Mouse (Mus musculus) G1E (cell line): ENCODE results near the gene Smdt1. TPM values are rescaled to one million over a fixed set of nuclear protein-coding genes. Genes with fewer than 3 reads are reported as not detected.

Experiments
- ATAC-seq: 2 replicates; pipeline ENCODE4 v1.8.0; 2016; ENCODE audit warnings: mild to moderate bottlenecking; ENCODE audit not compliant: insufficient number of reproducible peaks, poor library complexity, low FRiP score, severe bottlenecking; ENCODE audit errors: extremely low read depth
- DNase-seq: peaks from one replicate; pipeline ENCODE4 v3.0.0; 2012; ENCODE audit warnings: low spot score
- H3K27me3 ChIP-seq: 2 replicates; pipeline ENCODE4 v1.6.1; 2012; ENCODE audit warnings: mild to moderate bottlenecking, low read length, inconsistent platforms; ENCODE audit not compliant: insufficient read depth
- H3K36me3 ChIP-seq: replicated peaks from 2 replicates; pipeline ENCODE3; 2012; ENCODE audit warnings: mild to moderate bottlenecking, inconsistent platforms
- H3K4me1 ChIP-seq: 2 replicates; pipeline ENCODE4 v1.6.1; 2012; ENCODE audit warnings: low read depth, low read length, inconsistent platforms, mixed read lengths; ENCODE audit not compliant: insufficient read depth
- H3K4me3 ChIP-seq: 2 replicates; pipeline ENCODE4 v1.5.1; 2012; ENCODE audit warnings: low read depth, mild to moderate bottlenecking, inconsistent platforms, low read length, moderate library complexity, mixed read lengths
- H3K9me3 ChIP-seq: replicated peaks from 2 replicates; pipeline ENCODE4 v1.6.1; 2012; ENCODE audit warnings: inconsistent platforms
- CTCF ChIP-seq: IDR thresholded peaks from 2 replicates; pipeline ENCODE4 v1.5.1; 2012; ENCODE audit warnings: low read depth, low read length, inconsistent platforms, mixed read lengths
- GATA1 ChIP-seq: IDR thresholded peaks from 2 replicates; pipeline ENCODE4 v1.6.1; 2012; ENCODE audit warnings: borderline replicate concordance, low read length, inconsistent platforms, mixed read lengths
- GATA2 ChIP-seq: IDR thresholded peaks from 2 replicates; pipeline ENCODE4 v1.6.1; 2012; ENCODE audit warnings: low read depth, low read length, inconsistent platforms, borderline replicate concordance
- POLR2AphosphoS5 ChIP-seq: IDR thresholded peaks from 2 replicates; pipeline ENCODE4 v1.6.1; 2012; ENCODE audit warnings: low read depth, low read length, inconsistent platforms; ENCODE audit not compliant: insufficient replicate concordance
- TAL1 ChIP-seq: conservative IDR thresholded peaks from 2 replicates; pipeline ENCODE4 v1.6.1; 2012; ENCODE audit warnings: low read depth, low read length, inconsistent platforms, mixed read lengths
- polyA plus RNA-seq: library from polyadenylated mRNA; stranded (reverse); fragments of >175 nt; gene quantifications from 2 replicates; pipeline ENCODE4 v1.2.3, GENCODE M21; 2012
- total RNA-seq, 2 experiments: library from RNA; stranded (forward) in 1 of 2; stranded (reverse) in 1 of 2; fragments of 200-1000 nt in 1 of 2; fragments of >200 nt in 1 of 2; fragmentation: Nextera tagmentation in 1 of 2; gene quantifications; 2 replicates each; pipeline ENCODE4 v1.2.3; 2014 to 2017

Smdt1 gene
- total and polyA plus RNA-seq, 3 experiments = 115 to 137 (median 118) TPM

DNA sequence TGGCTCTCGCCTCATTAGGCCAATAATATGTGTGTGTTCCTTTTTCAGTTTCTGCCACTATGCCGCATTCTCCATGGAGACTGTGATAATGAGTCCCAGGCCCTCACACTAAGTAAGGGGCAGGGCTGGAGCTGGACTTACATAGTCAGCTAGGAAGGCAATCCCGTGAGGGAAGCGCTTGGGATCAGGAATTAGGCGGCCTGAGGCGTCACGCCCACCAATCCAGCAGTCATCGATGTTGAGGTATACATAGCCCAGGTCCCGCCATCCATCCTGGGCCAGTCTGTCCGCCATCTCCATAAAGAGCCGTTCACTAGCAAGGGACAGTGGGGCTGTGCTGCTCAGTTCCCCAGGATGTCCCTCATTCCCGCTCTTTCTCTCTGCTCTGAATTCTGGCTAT is 2.1 kb upstream of the Smdt1 start:
- DNase-seq (no peak), ATAC-seq (no peak)
- no peak for TF ChIP-seq CTCF
- no peak for TF ChIP-seq GATA2
- no peak for TF ChIP-seq POLR2AphosphoS5
- no peak for TF ChIP-seq TAL1
- TF ChIP-seq GATA1 = no peak
- H3K4me1 ChIP-seq = peaks cover 77% of the 10 kb centered on the region
- H3K9me3 ChIP-seq = no peaks in the 10 kb centered on the region
- H3K36me3 ChIP-seq = peaks cover 59% of the 10 kb centered on the region
- no peaks in the 10 kb centered on the region for H3K27me3 ChIP-seq
- peak overlapping the region; percentile 52; the same call in 1 of the 2 replicates for H3K4me3 ChIP-seq

DNA sequence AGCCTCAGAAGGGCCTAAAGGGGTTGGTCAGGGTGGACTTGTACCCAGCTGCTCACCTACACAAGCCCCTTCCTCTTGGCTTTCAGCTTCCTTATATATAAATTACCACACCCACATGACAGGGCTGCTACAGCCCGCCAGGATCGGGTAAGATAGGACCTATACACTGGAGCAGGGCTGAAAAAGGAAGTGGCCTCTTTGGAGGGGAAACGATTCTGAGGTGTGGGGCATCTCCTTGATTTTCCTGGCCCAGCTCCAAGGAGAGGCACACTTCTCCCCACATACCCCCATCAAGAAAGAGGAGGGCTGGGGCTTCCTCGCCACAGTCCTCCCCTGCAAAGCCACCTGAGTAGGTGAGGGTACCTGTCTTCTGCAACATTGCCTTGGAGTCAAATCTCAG is 884 bp upstream of the Smdt1 start:
- no peaks in the 10 kb centered on the region for H3K27me3 ChIP-seq
- peaks cover 55% of the 10 kb centered on the region for H3K36me3 ChIP-seq
- peaks cover 76% of the 10 kb centered on the region for H3K4me1 ChIP-seq
- TF ChIP-seq TAL1 (no peak), GATA1 (no peak), CTCF (no peak), POLR2AphosphoS5 (no peak), GATA2 (no peak)
- peak; percentile 66 for DNase-seq
- peak overlapping the region; percentile 71 for H3K4me3 ChIP-seq
- no peaks in the 10 kb centered on the region for H3K9me3 ChIP-seq
- ATAC-seq = no peak

DNA sequence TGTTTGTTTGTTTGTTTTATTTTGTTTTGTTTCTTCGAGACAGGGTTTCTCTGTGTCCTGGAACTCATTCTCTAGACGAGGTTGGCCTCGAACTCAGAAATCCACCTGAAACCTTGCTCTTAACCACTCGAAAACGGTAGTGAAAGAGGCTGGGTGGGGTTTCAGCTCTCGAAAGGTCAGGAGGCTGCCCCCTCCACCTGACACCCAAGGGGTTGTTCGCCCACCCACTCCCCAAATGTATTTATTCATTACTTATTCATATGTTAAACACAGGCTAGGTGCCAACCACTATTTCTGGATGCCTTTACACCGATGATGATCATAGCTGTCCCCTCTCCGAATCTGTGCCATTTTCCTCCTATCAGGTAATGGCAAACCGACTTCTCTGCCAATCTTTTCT is 391 bp downstream of the Smdt1 start:
- peaks cover 81% of the 10 kb centered on the region for H3K4me1 ChIP-seq
- H3K27me3 ChIP-seq = no peaks in the 10 kb centered on the region
- TF ChIP-seq GATA1 = no peak
- no peak for TF ChIP-seq CTCF
- no peak for TF ChIP-seq TAL1
- TF ChIP-seq POLR2AphosphoS5 = no peak
- TF ChIP-seq GATA2 = no peak
- DNase-seq (no peak), ATAC-seq (no peak)
- H3K4me3 ChIP-seq = peak overlapping the region; percentile 71; the same call in 1 of the 2 replicates
- H3K9me3 ChIP-seq = no peaks in the 10 kb centered on the region
- peaks cover 55% of the 10 kb centered on the region for H3K36me3 ChIP-seq

DNA sequence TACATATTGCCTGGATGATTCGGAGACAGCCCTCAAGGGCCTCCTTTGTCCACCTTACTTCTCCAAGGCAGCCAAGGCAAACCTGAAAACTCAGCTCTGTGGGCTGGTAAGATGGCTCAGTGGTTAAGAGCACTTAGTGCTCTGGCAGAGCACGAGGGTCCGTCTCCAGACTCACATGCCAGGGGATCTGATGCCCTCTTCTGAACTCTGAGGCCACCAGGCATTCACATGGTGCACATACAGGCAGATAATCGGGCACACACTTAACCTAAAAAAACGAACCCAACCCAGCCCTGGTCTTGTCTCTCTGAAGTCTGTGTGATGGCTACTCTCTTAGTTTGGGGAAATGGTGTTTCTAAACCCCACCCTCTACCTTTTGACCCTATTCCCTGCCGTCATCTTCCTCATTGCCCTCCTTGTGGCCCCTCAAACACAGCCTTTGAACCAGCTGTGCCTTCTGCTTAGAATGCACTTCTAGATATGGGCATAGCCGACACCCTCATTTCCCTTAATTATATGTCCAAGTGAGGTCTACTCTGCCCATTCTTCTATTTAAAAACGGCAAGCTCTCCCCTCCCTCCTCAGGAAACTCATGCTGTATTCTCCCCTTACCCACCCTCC is 985 bp downstream of the Smdt1 start:
- DNase-seq = no peak
- no peak for TF ChIP-seq GATA1
- no peak for TF ChIP-seq POLR2AphosphoS5
- no peak for TF ChIP-seq CTCF
- TF ChIP-seq GATA2 = no peak
- TF ChIP-seq TAL1 = no peak
- H3K27me3 ChIP-seq = no peaks in the 10 kb centered on the region
- peaks cover 55% of the 10 kb centered on the region for H3K36me3 ChIP-seq
- H3K4me3 ChIP-seq = peak overlapping the region; percentile 78; the same call in 1 of the 2 replicates
- H3K9me3 ChIP-seq = no peaks in the 10 kb centered on the region
- ATAC-seq = no peak
- peaks cover 81% of the 10 kb centered on the region for H3K4me1 ChIP-seq

DNA sequence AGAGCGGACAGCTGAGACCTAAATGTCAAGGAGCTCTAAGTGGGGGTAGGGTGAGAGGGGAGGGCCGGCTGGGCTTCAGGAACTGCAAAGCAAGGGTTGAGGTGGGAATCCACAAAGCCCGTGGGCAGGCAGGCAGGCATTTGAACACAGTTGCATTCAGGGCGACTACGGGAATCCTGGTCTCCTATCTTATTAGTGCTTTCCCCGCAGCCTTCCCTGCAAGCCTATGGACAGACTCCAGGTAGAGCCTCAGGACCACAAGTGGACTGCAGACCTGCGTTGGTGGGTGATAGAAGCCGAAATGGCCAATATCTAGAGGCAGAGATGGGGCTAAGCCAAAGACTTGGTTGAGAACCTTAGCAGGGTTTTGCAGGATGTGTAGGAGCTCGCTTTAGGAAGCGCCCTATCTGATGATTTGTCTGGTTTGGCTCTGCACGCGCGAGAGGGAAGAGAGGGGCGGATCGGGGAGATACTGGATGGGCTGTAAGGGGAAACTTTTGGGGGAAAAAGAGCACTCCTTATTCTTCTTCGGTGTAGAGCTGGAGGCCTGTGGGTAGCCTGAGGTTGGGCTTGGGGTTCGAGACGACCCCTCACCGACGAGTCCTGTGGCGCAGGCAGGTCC is 1.8 kb downstream of the Smdt1 start:
- ATAC-seq (no peak), DNase-seq (peak; percentile 31)
- no peak for TF ChIP-seq GATA1
- H3K4me3 ChIP-seq = peak overlapping the region; percentile 78
- H3K9me3 ChIP-seq = no peaks in the 10 kb centered on the region
- no peaks in the 10 kb centered on the region for H3K27me3 ChIP-seq
- peaks cover 83% of the 10 kb centered on the region for H3K4me1 ChIP-seq
- H3K36me3 ChIP-seq = peaks cover 55% of the 10 kb centered on the region

DNA sequence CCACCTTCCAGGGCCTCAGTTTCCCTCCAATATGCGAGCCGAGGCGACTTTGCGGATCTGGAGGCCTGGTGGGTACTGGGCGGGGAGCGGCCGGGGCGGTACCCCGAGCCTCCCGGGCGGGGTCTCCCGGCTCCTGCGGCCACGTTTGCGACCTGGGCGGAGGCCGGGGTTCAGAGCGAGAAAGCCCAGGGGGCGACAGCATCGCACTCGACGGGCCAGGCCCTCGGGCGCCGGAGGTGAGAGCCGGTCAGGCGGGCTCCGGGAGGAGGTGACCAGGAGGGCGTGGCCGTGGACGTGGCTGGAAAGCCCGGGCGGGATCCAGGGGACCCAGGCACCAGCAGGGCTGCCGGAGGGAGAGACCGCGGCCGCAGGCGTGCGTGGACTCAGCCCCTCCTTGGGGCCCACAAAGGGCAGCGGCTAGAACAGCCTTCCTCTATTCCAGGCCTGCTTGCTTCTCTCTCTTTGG is 2.3 kb downstream of the Smdt1 start:
- Histone ChIP-seq H3K9me3 (no peaks in the 10 kb centered on the region), H3K4me3 (peak overlapping the region; percentile 78), H3K27me3 (no peaks in the 10 kb centered on the region), H3K4me1 (peaks cover 77% of the 10 kb centered on the region), H3K36me3 (peaks cover 49% of the 10 kb centered on the region)
- no peak for TF ChIP-seq TAL1
- no peak for TF ChIP-seq POLR2AphosphoS5
- no peak for TF ChIP-seq CTCF
- no peak for TF ChIP-seq GATA1
- no peak for TF ChIP-seq GATA2
- ATAC-seq (no peak), DNase-seq (peak; percentile 67)
